Mouse (Mus musculus) testis, adult 2 months (tissue): ENCODE results near the gene Zbtb41. TPM values are rescaled to one million over a fixed set of nuclear protein-coding genes. Genes with fewer than 3 reads are reported as not detected.
"Not testable (repeated sequence)": the region's sequence is repeated elsewhere in the genome, so short reads cannot be mapped to it uniquely, and the experiment has no call there.

ENCODE experiments used
- H3K27ac ChIP-seq: fragments of 200-500 bp; 2 replicates; pipeline ENCODE4 v1.5.1; 2012; ENCODE audit warnings: low read depth, low read length; ENCODE audit not compliant: control insufficient read depth, insufficient read depth
- H3K27me3 ChIP-seq: fragments of 200-500 bp; 2 replicates; pipeline ENCODE4 v1.6.1; 2012; ENCODE audit warnings: mild to moderate bottlenecking, low read length, moderate library complexity; ENCODE audit not compliant: control insufficient read depth, insufficient read depth
- H3K36me3 ChIP-seq: fragments of 200-500 bp; 2 replicates; pipeline ENCODE4 v1.6.1; 2012; ENCODE audit warnings: mild to moderate bottlenecking, low read length; ENCODE audit not compliant: control insufficient read depth, insufficient read depth
- H3K4me1 ChIP-seq: fragments of 200-500 bp; 2 replicates; pipeline ENCODE4 v1.6.1; 2012; ENCODE audit warnings: low read length; ENCODE audit not compliant: control insufficient read depth, insufficient read depth
- H3K4me3 ChIP-seq: fragments of 200-500 bp; 2 replicates; pipeline ENCODE4 v1.5.1; 2012; ENCODE audit warnings: low read depth, mild to moderate bottlenecking, low read length, moderate library complexity, mixed read lengths; ENCODE audit not compliant: control insufficient read depth
- CTCF ChIP-seq: fragments of 200-500 bp; IDR thresholded peaks from 2 replicates; pipeline ENCODE4 v1.5.1; 2012; ENCODE audit warnings: low read depth, mild to moderate bottlenecking, inconsistent platforms, low read length, moderate library complexity; ENCODE audit not compliant: control insufficient read depth, insufficient read depth, insufficient replicate concordance
- POLR2A ChIP-seq: fragments of 200-500 bp; IDR thresholded peaks from 2 replicates; pipeline ENCODE4 v1.6.1; 2012; ENCODE audit warnings: low read depth, mild to moderate bottlenecking, inconsistent platforms, low read length, moderate library complexity; ENCODE audit not compliant: control insufficient read depth
- polyA plus RNA-seq: library from polyadenylated mRNA; depleted of rRNA; stranded (reverse); fragments of >200 nt; gene quantifications from 2 replicates; pipeline ENCODE4 v1.2.3, GENCODE M21; 2012

The Zbtb41 gene
- polyA plus RNA-seq, 1 experiment = 2.2 TPM

GRCm38 (mm10) chr1:139405766-139406165, 16.3 kb upstream of the Zbtb41 start:
- Histone ChIP-seq H3K27me3 (no peaks in the 10 kb centered on the region), H3K4me3 (no peak overlapping the region), H3K36me3 (no peaks in the 10 kb centered on the region), H3K27ac (no peak overlapping the region), H3K4me1 (no peaks in the 10 kb centered on the region)
- no peak for TF ChIP-seq CTCF
- no peak for TF ChIP-seq POLR2A

- Histone ChIP-seq H3K27ac (no peak overlapping the region), H3K36me3 (no peaks in the 10 kb centered on the region), H3K4me1 (no peaks in the 10 kb centered on the region), H3K27me3 (no peaks in the 10 kb centered on the region), H3K4me3 (no peak overlapping the region)
- TF ChIP-seq POLR2A (no peak), CTCF (no peak)
Observed at GRCm38 (mm10) chr1:139407701-139408100, 14.4 kb upstream of the Zbtb41 start.

- H3K36me3 ChIP-seq = not testable (repeated sequence)
Observed at GRCm38 (mm10) chr1:139412365-139412764, 9.7 kb upstream of the Zbtb41 start.

GRCm38 (mm10) chr1:139413465-139413864, 8.6 kb upstream of the Zbtb41 start:
- TF ChIP-seq CTCF (no peak), POLR2A (no peak)
- no peak overlapping the region for H3K27ac ChIP-seq
- H3K4me3 ChIP-seq = no peak overlapping the region
- no peaks in the 10 kb centered on the region for H3K36me3 ChIP-seq
- H3K27me3 ChIP-seq = no peaks in the 10 kb centered on the region
- H3K4me1 ChIP-seq = no peaks in the 10 kb centered on the region

More at GRCm38 (mm10) chr1:139412365-139412764, 9.7 kb upstream of the Zbtb41 start:
- H3K27me3 ChIP-seq, H3K4me3 ChIP-seq, H3K27ac ChIP-seq, H3K4me1 ChIP-seq: not testable (repeated sequence)

GRCm38 (mm10) chr1:139421521-139421874, 590 bp upstream of the Zbtb41 start:
- peak overlapping the region; percentile 88 for H3K4me3 ChIP-seq
- no peaks in the 10 kb centered on the region for H3K27me3 ChIP-seq
- no peaks in the 10 kb centered on the region for H3K36me3 ChIP-seq
- H3K4me1 ChIP-seq = peaks cover 8% of the 10 kb centered on the region
- TF ChIP-seq POLR2A (no peak), CTCF (no peak)
- peak overlapping the region; percentile 93 for H3K27ac ChIP-seq

- peaks cover 8% of the 10 kb centered on the region for H3K4me1 ChIP-seq
- no peak overlapping the region; the same call in 1 of the 2 replicates for H3K27ac ChIP-seq
- H3K27me3 ChIP-seq = no peaks in the 10 kb centered on the region
- H3K4me3 ChIP-seq = peak overlapping the region; percentile 88; the same call in 1 of the 2 replicates
- TF ChIP-seq POLR2A (no peak), CTCF (no peak)
- H3K36me3 ChIP-seq = no peaks in the 10 kb centered on the region
Observed at GRCm38 (mm10) chr1:139422941-139423340, 853 bp downstream of the Zbtb41 start.

- H3K4me3 ChIP-seq = no peak overlapping the region
- peaks cover 8% of the 10 kb centered on the region for H3K4me1 ChIP-seq
- no peak for TF ChIP-seq CTCF
- TF ChIP-seq POLR2A = no peak
- H3K27me3 ChIP-seq = no peaks in the 10 kb centered on the region
- H3K36me3 ChIP-seq = no peaks in the 10 kb centered on the region
- H3K27ac ChIP-seq = no peak overlapping the region
Observed at GRCm38 (mm10) chr1:139423931-139424330, 1.8 kb downstream of the Zbtb41 start.

- Histone ChIP-seq H3K4me3 (no peak overlapping the region), H3K36me3 (no peaks in the 10 kb centered on the region), H3K4me1 (peaks cover 8% of the 10 kb centered on the region), H3K27ac (no peak overlapping the region), H3K27me3 (no peaks in the 10 kb centered on the region)
- TF ChIP-seq CTCF (no peak), POLR2A (no peak)
Observed at GRCm38 (mm10) chr1:139425006-139425405, 2.9 kb downstream of the Zbtb41 start.
